Mouse (Mus musculus) CD8-positive naive resting alpha-beta T cell, adult 2 months (primary cell): ENCODE measurements around the gene Vars2.

Source experiments
- DNase-seq, 2 experiments: peaks; one replicate each; pipeline ENCODE4 v3.0.0; 2022; ENCODE audit warnings: low read depth in 2 of 2, low spot score in 2 of 2

Vars2 gene

DNA sequence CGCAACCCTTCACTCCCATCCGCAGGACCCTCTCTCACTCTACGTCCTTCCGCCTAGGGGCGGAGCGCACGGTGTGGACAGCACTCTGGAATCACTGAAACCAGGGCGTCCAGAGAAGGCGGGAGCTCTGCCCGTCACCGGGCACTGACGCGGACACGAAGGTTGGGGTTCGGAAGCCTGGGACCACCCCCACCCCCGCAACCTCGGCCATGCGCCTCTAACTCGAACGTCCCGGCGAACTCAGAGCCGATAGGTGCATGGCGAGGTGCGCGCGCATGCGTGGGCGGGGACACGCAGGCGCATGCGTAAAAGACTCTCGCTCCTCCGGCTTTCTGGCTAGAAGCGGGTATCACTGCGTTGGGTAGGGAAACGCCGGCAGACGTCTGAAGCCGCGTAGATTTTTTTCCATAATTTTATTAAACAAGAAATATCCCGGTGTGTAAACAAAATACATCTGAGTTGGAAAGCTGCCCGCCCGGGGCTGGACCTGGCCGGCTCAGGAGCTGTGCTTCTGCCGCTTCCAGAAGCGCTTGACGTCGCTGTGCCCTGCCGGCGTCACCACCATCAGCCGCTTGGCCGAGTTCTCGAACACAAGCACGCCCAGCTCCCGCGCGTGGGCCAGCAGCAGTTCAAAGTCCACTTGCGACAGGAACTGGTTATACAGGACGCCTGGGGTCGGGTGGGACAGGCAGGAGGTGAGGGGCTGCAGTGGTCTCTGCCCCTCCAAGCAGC lies at the start of gene Vars2:
Gene Vars2, minus strand, starts transcription at position 259 of the 732 bp plus-strand sequence.
- peak; percentile 95 to 98 for DNase-seq

GRCm38 (mm10) chr17:35717080-35717479 lies 49.7 kb upstream of the Vars2 start:
- no peak for DNase-seq

GRCm38 (mm10) chr17:35716114-35716513 lies 48.7 kb upstream of the Vars2 start:
- no peak for DNase-seq

DNA sequence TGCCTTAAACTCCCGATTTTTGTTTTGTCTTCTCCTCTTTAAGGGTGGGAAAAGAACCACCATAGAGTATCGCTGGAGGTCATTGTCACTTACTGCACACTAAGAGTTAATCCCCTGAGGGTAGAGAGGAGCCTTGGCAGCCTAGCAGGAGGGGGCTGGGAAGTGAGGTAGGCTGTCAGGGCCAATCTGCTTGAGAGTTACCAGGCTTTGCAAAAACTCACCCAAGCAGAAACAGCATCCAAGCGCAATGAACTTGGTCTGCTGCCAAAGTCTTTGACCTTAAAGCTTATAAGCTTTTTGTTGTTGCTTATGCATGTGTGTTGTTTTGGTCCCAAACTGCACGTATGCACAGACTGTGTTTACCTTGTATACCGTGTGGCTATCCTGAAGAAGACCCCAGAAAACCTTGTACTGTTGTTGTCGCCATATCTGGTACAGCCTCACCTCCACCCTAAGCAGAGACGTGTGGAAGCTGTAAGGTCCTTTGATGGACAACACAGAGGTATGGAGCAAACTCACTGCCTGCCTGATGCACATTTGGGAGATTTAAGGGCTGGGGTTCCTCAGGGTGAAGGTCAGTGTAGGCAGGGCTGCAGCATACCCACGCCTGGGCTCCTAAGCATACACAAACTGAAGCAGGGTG lies 43.4 kb upstream of the Vars2 start:
- DNase-seq = no peak

GRCm38 (mm10) chr17:35708611-35709010 lies 41.2 kb upstream of the Vars2 start:
- no peak for DNase-seq

DNA sequence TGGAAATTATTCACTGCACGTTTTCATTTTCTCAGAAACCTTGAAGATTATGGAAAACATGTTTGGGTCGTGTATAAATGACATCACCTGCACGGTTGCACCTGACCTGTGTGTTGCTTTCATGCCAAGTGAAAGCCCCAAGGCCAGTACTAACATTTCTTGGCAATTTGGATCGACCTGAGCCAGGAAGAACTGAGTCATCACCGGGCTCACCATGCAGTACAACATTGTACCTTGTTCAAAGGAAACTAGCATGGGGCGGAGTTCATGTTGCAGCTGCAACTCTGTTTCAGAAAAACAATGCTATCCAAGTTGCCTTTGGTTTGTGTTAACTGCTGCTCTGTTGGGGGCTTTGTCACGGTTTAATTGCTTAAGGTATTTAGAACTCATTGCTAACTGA lies 40.5 kb upstream of the Vars2 start:
- DNase-seq = no peak

GRCm38 (mm10) chr17:35705836-35706235 lies 38.4 kb upstream of the Vars2 start:
- DNase-seq = peak in 1 of 2 experiments; percentile 41

DNA sequence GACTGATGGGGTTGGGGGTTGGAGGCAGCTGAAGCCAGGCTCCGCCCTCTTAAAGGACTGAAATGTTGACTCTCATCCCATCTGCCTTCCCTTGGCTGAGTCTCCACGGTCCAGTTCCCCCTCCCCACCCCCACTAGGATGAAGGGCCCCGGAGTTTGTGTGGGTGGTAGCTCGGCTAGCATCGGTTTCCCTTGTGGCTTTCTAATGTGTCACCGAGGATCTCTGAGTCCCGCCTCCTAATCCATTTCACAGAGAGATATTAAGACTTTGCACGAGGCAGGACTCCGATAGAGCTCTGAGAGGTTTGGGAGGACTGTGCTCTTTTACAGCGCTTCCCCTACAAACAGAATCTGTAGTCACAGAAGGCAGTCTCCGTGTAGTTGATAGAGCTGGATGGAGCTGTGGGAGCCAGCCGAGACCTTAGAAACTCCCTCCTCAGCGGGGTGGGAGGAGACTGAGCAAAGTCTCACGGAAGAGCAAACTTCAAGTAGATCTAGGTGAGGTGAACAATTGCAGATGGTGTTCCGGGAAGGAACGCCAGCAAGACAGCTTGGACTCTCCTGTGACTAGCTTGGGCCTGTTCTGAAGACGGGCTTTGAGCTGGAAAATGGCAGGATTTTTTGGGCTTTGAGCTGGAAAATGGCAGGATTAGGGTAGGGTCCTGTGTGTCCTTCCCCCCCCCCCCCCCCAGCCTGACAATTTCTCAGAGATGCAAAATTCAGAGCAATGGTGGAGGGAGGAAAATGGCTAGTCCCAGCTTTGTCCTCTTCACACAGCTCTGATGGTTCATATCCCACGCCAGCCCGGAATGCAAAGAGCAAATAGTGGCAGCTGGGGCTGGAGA lies 37.5 kb upstream of the Vars2 start, which contains the start of gene Ddr1:
Gene Ddr1, minus strand, starts transcription at position 1 of the 844 bp plus-strand sequence.
- peak; percentile 43 to 56 for DNase-seq

DNA sequence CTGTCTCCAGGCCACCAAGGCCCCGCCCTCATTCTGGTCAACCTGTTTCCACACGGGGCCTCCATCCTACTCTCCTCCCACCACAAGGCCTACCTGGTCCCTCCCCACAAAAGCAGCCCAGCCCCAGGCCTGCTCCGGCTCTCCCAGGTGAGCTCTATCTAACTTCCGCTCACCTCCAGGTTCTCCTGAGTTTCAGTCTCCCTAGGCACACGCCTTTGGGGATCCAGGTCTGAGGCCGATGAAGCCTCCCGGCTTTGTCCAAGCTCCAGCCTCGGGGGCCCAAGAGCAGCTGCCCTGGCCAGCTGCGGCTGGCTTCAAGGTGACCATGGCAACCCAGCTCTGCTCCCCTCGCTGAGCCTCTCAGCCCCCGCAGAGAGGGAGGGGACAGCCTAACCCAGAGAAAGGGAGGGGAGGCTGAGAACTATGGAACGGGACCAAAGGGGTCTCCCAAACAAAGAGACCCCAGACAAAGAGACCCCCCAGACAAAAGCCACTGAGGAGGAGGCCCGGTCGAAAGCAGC lies 36.4 kb upstream of the Vars2 start:
- no peak for DNase-seq

DNA sequence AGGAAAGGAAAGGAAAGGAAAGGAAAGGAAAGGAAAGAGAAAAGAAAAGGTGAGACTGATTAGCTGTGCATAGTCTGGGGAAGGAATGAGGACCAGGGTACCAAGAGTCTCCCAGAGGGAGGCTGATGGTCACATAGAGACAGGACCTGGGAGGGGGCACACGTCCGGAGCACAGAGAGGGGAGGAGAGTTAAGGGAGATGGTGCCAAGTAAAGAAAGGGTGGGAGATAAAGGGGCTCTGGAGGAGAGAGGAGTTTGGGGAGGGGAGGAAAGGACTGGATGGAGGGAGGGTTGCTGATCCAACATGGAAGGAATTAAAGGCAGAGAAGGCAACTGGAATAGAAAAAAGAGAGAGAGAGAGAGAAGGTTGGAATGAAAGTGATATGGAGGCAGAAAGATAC lies 35.7 kb upstream of the Vars2 start:
- no peak for DNase-seq

DNA sequence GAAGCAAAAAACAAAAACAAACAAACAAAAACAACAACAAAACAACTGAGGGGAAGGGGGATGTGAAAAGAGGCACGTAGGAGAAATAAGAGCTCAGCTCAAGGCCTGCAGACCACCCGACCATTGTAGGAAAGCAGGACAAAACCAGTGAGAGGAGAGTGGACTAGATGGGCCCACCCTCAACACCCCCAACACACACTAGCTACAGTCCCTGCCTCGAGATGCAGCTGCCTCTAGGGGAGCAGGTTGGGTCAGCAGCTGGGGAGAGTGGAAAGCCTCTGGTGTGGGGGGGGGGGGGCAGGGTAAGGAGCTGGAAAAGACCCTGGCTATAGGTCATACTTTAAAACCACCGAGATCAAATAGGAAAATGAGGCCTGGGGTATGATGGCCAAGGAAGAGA lies 35.2 kb upstream of the Vars2 start:
- no peak for DNase-seq

- no peak for DNase-seq
Observed at GRCm38 (mm10) chr17:35701978-35702461, 34.6 kb upstream of the Vars2 start.

DNA sequence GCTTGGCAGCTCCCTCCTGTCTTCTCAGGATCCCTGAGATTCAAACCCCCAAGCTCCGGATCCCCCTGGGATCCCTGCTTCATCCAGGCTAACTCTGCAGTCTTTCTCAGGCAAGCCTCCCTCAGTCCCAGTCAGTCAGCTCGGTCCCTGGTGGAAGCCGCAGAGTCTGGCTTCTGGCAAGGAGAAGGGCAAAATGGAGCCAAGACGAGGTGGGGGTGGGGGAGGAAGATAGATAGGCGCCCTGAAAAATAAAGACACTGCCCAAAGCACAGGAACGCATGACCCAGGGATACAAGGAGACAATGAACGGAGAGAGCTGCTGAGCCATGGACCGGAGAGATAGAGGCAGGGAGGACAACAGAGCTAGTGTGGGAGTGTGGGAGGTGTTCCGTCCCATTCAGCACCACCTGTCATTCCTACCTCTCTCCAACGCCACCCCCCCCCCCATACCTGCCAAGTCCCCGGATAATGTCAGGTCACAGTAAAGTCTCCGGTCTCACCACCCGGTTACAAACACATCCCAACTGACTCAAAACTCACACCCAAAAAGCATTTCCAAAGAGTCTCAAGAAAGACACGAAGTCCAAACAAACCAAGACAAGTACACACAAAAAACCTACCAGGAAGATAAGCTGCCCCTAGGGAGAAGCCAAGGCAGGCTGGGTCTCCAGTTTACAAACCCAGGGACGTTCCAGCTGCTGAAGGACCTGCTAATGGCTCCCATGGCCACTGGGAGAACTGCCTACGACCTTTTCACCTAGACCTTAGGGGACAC lies 34.0 kb upstream of the Vars2 start:
- DNase-seq = no peak

- peak; percentile 29 to 36 for DNase-seq
Observed at GRCm38 (mm10) chr17:35700371-35700961, 33.1 kb upstream of the Vars2 start.

- no peak for DNase-seq
Observed at GRCm38 (mm10) chr17:35699919-35700318, 32.5 kb upstream of the Vars2 start.

DNA sequence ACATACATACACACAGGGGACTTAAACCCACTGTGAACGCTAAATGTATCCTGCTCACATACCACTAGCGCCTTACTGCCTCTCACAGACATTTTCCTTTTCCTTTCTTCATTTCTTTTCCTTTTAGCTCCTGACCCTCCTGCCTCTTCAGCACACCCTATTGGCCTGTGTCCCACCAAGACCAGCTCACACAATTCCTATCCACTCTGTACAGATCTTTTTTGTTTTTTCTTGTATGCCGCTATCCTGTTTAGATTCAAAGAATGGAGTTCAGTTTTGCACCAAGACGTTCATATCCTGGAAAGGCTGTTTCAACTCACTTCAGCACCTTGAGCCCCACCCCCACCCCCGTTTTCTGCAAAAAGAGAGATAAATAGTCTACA lies 31.1 kb upstream of the Vars2 start:
- DNase-seq = no peak

GRCm38 (mm10) chr17:35697759-35698500 lies 30.5 kb upstream of the Vars2 start:
- no peak for DNase-seq

- no peak for DNase-seq
Observed at GRCm38 (mm10) chr17:35697429-35697758, 30.0 kb upstream of the Vars2 start.

DNA sequence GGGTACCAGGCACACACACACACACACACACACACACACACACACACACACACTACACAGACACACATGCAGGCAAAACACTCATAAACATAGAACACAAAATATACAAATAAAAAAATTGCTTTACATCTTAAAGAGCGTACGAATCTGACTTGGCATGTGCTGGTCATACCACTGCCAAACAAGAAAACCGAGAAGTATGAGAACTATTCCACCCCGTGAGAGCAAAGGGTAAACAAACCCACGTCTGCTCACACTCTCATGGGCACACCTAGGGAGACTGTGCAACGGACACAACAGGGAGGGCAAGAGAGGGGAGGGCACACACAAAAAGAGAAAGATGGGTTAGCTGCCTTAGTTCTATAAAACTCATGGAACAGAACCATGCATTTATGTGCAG lies 29.3 kb upstream of the Vars2 start:
- DNase-seq = no peak

- peak; percentile 43 to 61 for DNase-seq
Observed at GRCm38 (mm10) chr17:35695289-35695688, 27.9 kb upstream of the Vars2 start.
